Mouse (Mus musculus) cerebellum, postnatal 25 days (tissue): ENCODE results near the gene Snapc4.
A peak's percentile ranks its signal among the peaks of the same experiment; 100 is the strongest.

Experiments
- DNase-seq, 2 experiments: peaks; one replicate each; pipeline ENCODE4 v3.0.0; 2021; ENCODE audit warnings: mixed read lengths in 2 of 2

Snapc4 gene

DNA sequence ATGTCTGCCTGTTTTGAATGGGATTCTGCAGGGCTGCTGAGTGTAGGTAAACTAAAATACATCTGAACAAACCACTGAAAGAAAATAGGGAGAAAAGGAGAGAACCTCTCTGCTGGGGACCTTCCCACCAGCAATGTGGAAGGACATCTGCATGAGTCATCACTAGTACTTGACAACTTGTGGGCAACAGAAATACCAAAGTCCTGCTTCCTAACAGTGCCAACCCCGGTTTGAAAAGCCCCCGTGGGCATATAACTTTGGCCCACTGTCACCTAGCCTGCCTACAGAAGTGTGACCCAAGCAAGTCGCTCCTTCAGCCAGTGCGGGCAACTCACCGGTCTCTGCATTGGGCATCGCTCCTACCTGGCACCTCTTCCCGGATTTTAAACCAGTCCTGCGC is 8.1 kb downstream of the Snapc4 start:
- no peak for DNase-seq

DNA sequence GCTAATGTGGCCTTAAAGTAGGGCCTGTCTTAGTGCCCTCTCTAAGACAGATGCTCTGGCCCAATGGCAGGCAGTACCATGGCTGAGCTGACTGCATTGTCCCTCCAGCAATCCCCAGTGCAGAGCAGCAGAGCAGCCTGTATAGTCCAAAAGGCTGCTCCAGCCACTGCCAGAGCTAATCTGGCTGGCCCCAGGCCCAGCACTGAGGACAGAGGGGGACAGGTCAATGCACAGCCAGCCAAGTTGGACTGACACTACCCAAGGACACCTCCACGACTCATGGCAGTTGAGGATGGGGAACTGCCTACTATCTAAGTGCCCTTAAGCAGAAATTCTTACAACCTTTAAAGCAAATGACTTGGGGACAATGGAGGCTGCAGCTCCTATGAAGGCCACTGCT is 11.9 kb downstream of the Snapc4 start:
- no peak for DNase-seq

DNA sequence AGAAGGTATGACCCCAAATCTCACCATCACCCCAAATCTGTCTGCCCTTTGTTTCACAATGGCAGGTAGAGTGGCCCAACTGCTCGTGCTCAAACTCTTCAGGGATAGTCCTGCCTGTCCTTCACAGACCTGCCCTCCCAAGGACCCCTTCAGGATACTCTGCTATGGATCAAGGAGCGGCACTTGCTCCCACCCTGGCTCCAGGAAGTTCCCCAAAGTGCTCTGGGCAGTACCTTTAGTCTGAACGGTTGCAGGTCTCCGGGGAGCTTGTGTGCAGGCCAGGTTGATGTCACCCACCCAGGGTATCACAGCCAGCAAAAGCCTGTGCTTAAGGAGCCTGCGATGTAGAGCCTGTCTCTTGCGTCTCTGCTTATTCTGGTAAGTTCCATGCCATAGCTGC is 12.5 kb downstream of the Snapc4 start:
- no peak for DNase-seq

DNA sequence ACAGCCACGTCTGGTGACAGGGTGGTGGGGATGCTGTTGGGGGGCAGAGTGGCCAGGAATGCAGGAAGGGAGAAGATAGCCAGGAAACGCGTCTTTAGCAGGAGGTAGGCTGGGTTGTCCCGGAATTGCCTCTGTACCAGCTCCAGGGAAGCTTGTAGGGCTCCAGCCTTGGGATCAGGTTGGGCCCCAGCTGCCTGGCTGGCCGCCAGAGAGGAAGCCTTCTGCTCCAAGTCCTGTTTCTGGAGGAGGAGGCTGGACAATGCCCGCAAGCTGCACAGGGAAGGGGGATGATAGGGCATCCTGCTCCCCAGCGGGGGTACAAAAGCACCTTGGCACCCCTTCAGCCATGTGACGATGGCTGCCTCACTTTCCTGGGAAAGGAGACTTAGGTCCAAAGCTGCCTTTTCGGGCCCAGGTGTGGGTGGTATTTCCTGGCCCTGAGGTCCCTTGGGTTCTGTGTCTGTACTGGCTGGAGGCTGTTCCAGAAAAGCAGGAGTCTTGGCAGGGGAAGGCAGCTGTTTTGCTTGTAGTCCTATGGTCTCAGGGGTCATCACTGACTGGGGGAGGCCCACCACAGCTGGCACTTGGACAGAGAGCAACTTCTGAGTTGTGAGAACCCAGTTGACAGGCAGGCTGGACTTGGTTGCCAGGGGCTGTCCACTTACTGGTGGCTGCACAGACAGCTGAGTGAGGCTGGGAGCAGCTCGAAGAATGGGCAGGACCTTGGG is 15.6 kb downstream of the Snapc4 start:
- peak; percentile 78 to 86 for DNase-seq

DNA sequence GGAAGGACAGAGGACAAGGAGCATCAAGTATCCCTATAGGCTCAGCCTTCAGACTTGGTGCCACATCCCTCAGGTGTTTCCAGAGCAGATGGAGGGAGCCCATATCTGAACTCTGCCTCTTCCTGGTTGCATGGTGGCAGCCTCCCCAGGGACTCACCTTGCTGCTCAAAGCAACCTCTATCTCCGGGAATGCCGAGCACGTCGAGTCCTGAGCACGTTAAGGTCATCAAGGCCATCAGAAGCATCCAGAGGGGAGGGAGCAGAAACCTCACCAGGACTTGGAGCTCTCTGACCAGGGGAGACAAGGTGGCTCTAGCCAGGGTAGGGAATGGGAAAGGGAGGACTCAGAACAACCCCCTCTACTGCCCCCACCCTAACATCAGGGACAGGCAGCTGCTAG is 17.0 kb downstream of the Snapc4 start:
- no peak for DNase-seq

DNA sequence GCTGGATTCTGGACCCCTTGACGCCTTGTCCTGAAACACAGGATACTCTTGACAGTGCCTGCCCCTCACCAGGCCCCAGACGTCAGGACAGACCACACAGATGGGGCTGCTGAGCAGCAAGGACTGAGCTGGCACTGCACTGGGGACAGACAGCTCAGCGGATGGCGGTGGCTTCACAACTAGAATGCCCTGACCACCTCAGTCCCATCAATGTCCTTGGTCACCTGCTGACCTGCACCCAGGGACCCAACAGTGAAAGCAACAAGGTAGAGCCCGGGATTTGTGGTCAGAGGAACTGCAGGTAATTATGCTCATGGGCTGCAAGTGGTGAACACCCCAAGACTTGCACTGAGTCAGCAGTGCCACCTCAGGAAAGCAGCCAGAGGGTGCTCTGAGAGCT is 17.5 kb downstream of the Snapc4 start:
- no peak for DNase-seq

DNA sequence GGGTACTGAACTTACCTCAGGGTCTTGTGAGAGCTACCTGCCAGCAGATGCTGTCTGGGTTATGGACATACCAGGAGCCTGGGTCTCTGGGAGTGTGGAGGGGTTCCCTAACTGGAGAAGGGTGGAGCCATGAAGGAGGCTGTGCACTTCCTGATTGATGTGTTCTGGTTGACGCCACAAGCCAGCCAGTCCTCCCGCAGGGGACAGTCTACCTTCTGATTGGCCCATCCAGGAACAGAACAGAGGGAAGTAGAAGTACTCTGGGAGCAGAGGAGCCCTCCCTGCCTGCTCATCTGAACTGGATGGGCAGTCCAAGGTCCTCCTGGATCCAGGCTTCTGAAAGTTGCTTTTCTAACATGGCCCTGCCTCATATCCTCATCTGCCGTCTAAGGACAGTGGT is 19.7 kb downstream of the Snapc4 start, which contains the start of gene Card9:
Gene Card9 (minus strand): TSS at position 147 of the 400 bp plus-strand sequence.
- no peak for DNase-seq

DNA sequence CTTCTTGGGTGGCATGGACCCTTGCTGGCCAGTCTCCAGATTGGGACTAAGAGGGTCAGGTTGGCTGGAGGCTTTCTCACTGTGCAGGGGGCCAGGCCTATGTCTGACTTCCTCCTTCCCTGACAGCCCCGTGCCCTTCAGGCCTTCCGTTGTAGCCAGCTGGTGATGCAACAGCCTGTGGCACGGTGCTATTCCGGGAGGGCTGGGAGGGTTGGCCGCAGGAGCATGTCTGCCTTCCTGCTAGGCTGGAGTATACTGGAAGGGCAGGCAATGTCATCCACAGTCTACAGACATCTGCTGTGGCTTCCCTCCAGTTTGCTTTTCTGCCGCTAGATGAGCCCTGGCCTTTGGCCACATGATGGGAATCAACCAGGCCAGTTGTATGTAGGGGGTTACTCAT is 20.5 kb downstream of the Snapc4 start:
- DNase-seq: peak; percentile 28 to 39

DNA sequence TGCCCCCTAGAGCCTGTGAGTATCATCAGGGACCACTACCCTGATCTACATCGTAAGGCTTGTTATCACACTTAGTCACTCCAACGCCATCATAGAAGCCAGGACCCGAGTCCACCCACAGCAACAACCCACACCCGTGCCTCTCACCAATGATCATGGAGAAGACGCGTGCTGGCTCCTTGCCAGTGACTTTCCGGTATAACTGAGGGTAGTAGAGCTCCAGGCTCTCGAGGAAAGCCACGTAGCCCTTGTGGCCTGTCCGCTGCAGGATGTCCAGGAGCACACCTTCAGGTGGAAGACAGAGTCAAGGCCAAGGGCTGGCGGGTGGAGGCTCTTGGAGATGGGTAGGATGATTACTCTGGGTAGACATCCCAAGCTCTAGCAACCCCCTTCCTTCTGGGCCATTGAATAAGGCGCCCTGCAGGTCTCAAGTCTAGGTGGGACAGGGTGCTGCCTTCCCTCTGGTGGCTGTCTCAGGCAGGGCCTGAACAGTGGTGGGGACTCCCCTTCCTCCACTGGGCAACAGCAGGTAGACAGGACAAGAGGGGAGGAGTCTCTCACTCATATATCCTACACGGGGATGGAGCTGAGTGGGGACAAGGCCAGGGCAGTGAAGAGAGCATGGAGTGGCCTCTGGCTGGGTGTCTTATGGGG is 21.7 kb downstream of the Snapc4 start:
- DNase-seq: peak in 1 of 2 experiments; percentile 43

DNA sequence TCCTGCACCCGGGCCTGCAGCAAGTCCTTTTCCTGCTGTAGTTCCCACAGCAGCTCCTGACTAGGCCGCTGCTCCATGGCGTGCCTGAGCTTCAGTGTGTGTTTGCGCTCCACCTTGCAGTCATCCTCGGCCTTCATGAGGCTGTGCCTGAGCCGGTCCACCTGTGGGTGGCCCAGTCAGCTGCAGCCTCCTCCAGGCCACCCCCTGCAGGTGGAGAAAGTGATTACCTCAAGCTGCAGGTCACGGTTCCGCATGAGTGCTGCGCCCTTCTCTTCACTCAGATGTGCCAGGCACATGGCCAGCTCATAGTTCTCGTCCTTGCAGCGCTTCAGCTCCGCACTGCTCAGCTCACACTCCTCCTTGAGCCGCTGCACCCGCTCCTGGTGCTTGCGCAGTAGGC is 23.0 kb downstream of the Snapc4 start:
- peak; percentile 38 to 54 for DNase-seq

DNA sequence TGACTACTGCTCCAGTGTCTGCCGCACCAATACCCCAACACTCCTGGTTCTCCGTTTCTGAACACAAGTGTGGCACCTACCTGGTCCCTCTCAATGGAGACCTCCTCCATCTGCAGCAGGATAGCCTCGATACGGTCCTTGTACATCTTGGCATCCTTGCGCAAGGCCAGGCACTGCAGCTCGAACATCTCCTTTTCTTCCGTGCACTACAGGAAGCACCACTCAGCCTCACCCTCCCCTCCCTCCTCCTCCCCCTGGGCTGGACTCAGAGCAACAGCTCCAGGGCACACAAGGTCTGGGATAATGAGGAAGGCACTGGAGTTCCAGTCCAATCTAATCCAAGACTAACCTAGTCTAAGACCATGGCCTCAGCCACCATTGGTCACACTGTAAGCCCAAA is 23.8 kb downstream of the Snapc4 start:
- DNase-seq: no peak

DNA sequence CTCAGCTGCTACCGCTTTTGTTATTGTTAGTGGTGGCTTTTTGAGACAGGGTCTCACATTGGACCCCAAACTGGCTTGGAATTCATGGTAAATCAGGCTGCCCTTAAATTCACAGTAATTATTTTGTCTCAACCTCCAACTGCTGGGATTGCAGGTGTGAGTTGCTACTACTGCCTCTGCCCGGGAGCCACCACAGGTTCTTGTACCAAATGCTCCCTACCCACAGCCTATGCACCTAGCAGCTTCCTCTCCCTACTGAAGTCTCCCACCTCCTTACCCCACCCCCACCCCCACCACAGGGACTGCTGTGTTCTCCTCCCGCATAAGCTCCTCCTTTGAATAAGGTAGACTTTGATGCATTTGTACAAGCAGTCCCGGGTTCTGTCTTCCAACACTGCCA is 24.2 kb downstream of the Snapc4 start:
- DNase-seq: no peak

DNA sequence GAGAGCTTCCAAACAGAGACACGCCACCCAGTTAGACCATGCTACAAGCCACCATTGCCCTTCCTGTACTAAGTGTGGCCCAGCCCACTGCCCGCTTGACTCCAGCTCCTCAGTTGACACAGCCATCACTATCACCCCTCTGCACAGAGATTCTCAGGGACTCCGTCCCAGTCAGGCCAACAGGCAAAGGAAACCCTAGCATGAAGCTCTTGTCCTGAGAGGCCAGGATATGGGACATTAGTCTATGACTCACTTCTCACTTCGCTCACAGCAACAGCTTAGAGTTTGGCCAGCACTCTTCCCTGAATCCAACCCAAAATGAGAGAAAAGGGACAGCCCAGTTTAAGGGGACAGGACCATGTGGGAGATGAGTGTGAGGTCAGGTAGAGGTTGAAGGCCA is 26.1 kb downstream of the Snapc4 start:
- DNase-seq: peak in 1 of 2 experiments; percentile 15

DNA sequence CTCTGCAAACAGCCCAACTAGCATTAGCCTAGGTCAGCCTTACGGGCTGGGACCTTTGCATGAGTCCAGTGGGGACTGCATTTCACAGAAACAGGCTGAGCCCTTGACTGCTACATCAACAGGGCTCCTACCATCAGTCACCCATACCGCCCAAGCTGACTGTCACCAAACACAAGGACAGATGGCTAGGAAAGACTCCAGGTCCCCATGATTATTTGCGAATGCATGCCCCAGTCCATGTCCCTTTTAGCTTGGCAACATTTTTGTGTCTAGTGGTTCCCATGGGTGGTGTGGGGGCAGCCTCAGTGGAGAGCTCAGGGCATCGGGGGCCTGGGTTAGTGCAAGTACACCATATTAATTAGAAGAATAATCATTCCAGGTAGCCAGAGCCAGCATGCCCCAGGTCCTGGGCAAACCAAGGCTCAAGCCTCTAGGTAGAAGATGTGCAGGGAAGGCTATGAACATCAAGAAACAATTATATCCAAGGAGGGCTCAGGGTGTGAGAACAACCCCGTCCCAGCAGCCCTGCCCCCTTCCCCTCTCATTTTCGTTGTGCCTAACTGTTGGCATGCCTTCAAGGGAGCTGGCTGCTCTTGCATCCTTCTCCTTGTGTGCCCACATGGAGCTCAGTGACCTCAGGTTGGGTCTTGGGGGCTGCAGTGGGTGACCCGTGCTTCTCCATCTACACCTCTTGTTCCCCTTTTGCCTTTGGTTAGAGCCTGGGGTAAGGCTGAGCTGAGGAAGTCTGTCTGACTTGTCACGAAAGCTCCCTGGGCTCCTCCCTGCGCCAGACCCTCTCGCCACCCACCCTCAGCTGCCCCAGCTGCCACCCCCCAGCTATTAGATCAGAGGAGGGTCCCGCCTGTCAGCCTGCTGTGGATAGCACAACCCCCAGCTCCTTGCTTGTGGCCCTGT is 27.1 kb downstream of the Snapc4 start:
- DNase-seq: peak; percentile 54

DNA sequence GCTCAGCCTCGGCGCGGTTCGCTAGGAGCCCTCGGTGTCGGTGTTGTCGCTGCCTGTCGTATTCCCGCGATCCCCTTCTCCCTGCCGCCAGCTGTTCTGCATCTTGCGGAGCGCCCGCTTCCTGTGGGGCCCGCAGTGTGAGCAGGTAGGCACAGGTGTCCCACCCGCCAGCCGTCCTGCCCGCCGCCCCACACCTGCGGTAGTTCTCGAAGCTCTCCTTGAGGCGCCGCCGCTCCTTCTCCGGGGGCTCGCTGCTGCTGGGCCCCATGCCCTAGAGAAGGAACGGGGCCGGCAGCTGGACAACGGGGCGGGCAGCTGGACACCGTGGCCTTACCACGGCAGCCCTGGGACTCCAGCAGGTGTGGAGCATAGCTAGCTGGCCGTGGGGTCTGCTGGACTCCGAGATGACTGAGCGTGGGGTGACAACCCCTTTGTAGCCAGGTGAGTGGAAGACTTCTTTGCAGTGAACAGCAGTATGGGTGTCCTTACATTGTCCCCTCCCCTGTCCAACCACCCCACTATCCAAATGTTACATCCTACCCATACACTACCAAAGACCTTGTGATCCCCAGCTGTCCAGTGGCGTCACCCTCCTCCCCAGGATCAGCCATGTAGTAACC is 28.1 kb downstream of the Snapc4 start:
- DNase-seq: peak in 1 of 2 experiments; percentile 70

DNA sequence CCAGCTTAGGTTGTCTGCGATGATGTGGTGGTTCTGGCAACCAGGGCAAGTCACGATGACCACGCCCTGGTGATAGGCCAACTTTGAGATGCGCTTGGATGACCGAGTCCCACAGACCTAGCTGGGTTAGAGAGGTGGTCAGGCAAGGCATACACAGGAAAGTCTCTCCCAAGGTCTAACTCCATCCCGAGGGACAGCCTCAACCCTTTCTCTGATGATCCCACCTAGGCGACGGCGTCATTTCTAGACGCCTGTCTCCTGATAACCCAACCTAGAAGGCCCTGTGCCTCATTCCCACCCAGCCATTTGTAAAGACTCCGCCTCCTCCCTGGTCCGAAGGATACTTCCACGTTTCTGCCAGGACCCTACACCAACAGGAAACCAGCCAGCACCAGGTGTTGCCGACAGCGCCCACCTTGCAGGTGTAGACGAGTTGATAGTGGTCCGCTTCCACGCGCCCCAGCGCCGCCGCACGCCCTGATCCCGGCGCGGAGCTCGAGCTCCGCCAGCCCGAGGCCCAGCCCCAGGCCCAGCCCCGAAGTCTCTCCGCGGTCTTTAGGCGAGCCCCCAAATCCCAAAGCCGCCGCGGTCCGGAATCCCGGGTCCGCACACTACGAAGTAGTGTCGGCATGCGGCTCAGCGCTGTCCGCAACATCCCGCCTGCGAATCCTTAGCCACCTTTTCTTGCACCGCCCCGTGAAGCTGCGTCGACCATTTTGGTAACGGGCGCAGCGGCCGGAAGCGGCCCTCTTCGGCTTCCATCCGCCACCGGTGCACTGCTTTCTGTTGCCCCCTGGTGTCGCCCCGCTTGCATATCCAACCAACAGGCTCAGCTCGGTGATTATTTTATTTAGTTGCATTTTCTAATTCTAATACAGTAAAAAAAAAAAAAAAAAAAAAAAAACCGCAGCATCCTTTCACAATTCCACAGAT is 28.8 kb downstream of the Snapc4 start, which contains the start of gene Dnlz:
Gene Dnlz (minus strand): TSS at position 753 of the 933 bp plus-strand sequence.
- peak; percentile 97 for DNase-seq

DNA sequence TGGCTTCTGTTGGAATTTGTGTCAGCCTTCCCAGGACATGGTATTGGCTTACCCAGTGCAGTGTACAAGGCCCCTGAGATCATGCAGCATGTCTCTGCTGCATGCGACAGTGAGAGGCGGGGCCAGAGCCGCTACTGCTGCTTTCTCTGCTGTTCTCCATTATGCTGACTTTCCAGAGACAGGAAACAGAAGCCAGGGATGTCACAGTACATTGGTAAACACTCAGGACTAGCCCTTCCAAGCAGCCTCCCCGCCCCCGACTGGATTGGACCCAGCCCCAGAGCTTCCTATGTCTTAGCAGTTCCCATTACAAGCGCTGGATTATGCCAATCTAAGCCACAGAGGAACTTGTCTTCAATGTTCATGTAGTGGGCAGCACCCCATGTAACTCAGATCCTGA is 32.2 kb downstream of the Snapc4 start:
- no peak for DNase-seq

DNA sequence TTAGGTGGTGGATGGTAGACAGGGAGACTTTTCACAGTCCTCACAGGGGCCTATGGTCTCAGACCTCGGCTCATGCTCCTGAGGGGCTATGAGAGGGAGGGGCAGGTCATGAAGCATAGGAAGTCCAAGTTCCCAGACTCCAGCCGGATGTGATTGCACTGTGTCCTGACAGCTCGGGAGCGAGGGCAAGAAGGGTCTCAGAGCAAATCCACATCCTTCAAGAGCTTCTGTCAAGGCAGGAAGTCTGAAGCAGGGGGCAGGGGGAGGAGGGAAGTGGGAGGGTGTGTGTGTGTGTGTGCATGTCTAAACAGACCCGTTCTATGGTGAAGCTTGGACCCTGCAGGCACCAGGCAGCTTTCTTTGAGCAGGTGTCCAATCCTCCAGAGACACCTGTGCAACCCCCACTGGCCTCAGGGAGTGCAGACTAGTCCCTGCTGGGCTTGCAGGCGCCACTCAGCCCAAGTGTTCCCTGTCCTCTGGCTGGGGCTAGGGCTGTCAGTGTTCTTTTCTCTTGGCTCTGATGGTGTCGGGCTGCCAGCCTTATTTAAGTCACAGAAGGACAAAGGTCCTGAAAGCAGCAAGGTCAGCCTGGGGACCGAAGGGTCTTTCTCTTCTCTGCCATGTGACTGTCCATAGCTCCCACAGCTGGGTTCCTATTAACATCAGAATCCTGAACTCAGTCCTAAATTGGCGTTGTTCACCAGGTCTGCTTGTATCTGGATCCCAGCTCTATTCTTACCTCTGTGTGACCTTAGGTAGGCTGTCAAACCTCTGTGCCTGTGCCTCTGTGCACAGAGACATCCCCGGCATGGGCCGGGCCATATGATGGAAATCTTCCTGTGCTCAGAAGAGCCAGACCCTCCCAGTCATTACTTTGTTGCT is 37.6 kb downstream of the Snapc4 start:
- no peak for DNase-seq

DNA sequence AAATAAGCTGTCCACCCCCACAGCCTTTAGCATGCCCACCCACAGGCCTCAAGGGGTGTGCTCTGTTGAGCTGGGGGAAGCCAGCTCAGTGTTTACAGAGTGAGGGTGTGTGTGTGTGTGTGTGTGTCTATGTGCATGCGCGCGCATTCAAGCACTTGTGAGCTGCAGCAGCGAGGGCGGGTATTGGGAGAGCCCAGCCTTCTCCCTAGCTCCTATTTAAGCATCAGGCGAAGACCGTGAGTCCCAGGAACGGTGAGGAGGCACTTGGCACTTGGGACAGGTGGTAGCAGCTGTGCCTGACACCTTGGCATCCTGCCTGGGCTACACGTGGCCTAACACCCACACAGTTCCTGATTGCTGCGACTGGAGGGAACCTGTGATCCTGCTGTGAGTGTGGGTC is 38.4 kb downstream of the Snapc4 start:
- DNase-seq: peak; percentile 79 to 87

DNA sequence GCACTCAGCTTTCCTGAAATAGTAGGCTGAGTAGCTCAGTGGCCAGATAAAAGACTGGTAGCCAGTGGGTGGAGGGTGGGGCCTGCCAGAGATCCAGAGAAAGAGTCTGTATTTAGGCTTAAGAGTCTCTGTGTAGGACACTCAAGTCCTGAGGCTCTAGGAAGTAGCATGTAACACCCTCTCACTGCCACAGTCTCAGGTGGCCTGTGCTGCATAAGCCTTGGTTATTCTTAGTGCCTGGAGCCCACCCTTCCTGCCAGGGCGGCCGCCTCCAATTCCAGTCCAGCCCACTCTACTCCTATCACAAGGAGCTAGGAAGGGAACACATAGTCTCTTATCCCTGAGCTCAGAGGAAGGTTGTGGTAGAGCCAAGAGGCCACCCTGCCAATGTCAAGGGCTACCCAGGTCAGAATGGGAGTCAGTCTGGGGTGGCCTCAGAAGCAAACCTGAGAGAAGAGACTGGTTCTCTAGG is 38.9 kb downstream of the Snapc4 start:
- no peak for DNase-seq

DNA sequence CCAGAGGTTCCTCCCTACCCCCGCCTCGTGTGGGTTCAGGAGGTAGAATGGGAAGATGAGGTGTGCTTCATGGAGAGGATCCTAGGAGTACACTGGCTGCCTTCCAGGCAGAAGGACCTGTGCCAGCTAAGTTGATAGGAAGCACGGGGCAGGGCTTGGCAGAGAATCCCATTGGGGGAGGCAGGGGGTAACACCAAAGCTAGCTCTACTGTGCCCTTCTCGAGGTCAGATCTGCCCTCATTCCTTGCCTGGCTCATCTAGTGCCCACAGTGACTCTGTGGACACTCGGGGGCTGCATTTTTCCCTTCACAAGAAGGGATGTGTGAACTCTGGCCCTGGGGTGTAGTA is 41.3 kb downstream of the Snapc4 start:
- DNase-seq: peak; percentile 66 to 75
